Mouse (Mus musculus) midbrain, embryonic 15.5 days (tissue): ENCODE data around the gene Wdr45. TPM values are rescaled to one million over a fixed set of nuclear protein-coding genes. Genes with fewer than 3 reads are reported as not detected.

Experiments
- ATAC-seq: fragments of 200-750 bp; cut with Nextera tagmentation; replicated peaks from 2 replicates; pipeline ENCODE4 v1.8.0; 2017; ENCODE audit warnings: moderate TSS enrichment
- H3K27ac ChIP-seq: fragments of 300-500 bp; sonication (generic); 2 replicates; pipeline ENCODE4 v1.5.1; 2015; ENCODE audit warnings: mild to moderate bottlenecking, inconsistent platforms
- H3K27me3 ChIP-seq: fragments of 300-500 bp; sonication (generic); replicated peaks from 2 replicates; pipeline ENCODE4 v1.6.1; 2015; ENCODE audit warnings: inconsistent platforms
- H3K36me3 ChIP-seq: fragments of 300-500 bp; sonication (generic); replicated peaks from 2 replicates; pipeline ENCODE4 v1.6.1; 2015; ENCODE audit warnings: inconsistent platforms
- H3K4me1 ChIP-seq: fragments of 300-500 bp; sonication (generic); 2 replicates; pipeline ENCODE4 v1.6.1; 2015; ENCODE audit warnings: inconsistent platforms
- H3K4me2 ChIP-seq: fragments of 300-500 bp; sonication (generic); 2 replicates; pipeline ENCODE4 v1.6.1; 2015; ENCODE audit warnings: inconsistent platforms, mild to moderate bottlenecking, moderate library complexity
- H3K4me3 ChIP-seq: fragments of 300-500 bp; sonication (generic); 2 replicates; pipeline ENCODE4 v1.5.1; 2015; ENCODE audit warnings: mild to moderate bottlenecking, inconsistent platforms
- H3K9ac ChIP-seq: fragments of 300-500 bp; sonication (generic); 2 replicates; pipeline ENCODE4 v1.6.1; 2015; ENCODE audit warnings: mild to moderate bottlenecking, inconsistent platforms
- H3K9me3 ChIP-seq: fragments of 300-500 bp; sonication (generic); 2 replicates; pipeline ENCODE4 v1.6.1; 2016; ENCODE audit warnings: inconsistent platforms
- WGBS: fragments of 180-500 bp; shearing (Covaris S2); methylation state at CpG from one replicate; pipeline ENCODE4 v1.1.7; 2015; ENCODE audit warnings: mixed read lengths; 5-methylcytosine and 5-hydroxymethylcytosine counted together
- polyA plus RNA-seq: library from polyadenylated mRNA; unstranded; fragments of >200 nt; fragmentation: Nextera tagmentation; extraction: Ambion mirVana; gene quantifications from 2 replicates; pipeline ENCODE4 v1.2.1, GENCODE M21; 2015

Wdr45 gene
- polyA plus RNA-seq, 1 experiment from 2014 or later = 35.0 TPM

GRCm38 (mm10) chrX:7722691-7723090 lies 8.6 kb downstream of the Wdr45 start:
- Histone ChIP-seq H3K9me3 (no peaks in the 10 kb centered on the region), H3K4me2 (peak overlapping the region; percentile 63), H3K4me3 (peak overlapping the region; percentile 55), H3K36me3 (no peaks in the 10 kb centered on the region), H3K27me3 (no peaks in the 10 kb centered on the region), H3K9ac (peak overlapping the region; percentile 55), H3K4me1 (peaks cover 9% of the 10 kb centered on the region), H3K27ac (no peak overlapping the region)
- no peak for ATAC-seq
- 32% methylated on average over 4 of the region's 4 CpGs for WGBS

- H3K4me1 ChIP-seq = peaks cover 12% of the 10 kb centered on the region
- H3K9ac ChIP-seq = no peak overlapping the region
- no peaks in the 10 kb centered on the region for H3K27me3 ChIP-seq
- no peak overlapping the region for H3K4me3 ChIP-seq
- WGBS = 80% methylated on average over 7 of the region's 7 CpGs
- no peak overlapping the region for H3K27ac ChIP-seq
- no peaks in the 10 kb centered on the region for H3K9me3 ChIP-seq
- no peak overlapping the region for H3K4me2 ChIP-seq
- no peaks in the 10 kb centered on the region for H3K36me3 ChIP-seq
- no peak for ATAC-seq
These were observed 10.0 kb downstream of the Wdr45 start for GRCm38 (mm10) chrX:7724135-7724534.

GRCm38 (mm10) chrX:7725841-7726240 lies 11.7 kb downstream of the Wdr45 start:
- Histone ChIP-seq H3K4me2 (no peak overlapping the region), H3K36me3 (no peaks in the 10 kb centered on the region), H3K27ac (no peak overlapping the region), H3K4me1 (peaks cover 20% of the 10 kb centered on the region), H3K27me3 (no peaks in the 10 kb centered on the region), H3K9me3 (no peaks in the 10 kb centered on the region), H3K4me3 (no peak overlapping the region), H3K9ac (no peak overlapping the region)
- WGBS = 82% methylated on average over 12 of the region's 12 CpGs
- no peak for ATAC-seq

GRCm38 (mm10) chrX:7727176-7727575 lies 13.0 kb downstream of the Wdr45 start:
- no peak overlapping the region for H3K4me3 ChIP-seq
- no peaks in the 10 kb centered on the region for H3K27me3 ChIP-seq
- no peak overlapping the region for H3K9ac ChIP-seq
- WGBS = 92% methylated on average over 13 of the region's 13 CpGs
- no peak for ATAC-seq
- H3K4me2 ChIP-seq = no peak overlapping the region
- H3K4me1 ChIP-seq = peaks cover 17% of the 10 kb centered on the region
- H3K36me3 ChIP-seq = no peaks in the 10 kb centered on the region
- no peak overlapping the region for H3K27ac ChIP-seq
- no peaks in the 10 kb centered on the region for H3K9me3 ChIP-seq

- H3K9me3 ChIP-seq = no peaks in the 10 kb centered on the region
- H3K4me2 ChIP-seq = peak within 1 kb of the TSS; percentile 55
- peak within 1 kb of the TSS; percentile 51 for H3K4me3 ChIP-seq
- H3K9ac ChIP-seq = peak within 1 kb of the TSS; percentile 53
- 19% methylated on average over 42 of the region's 42 CpGs for WGBS
- ATAC-seq = peak; percentile 95
- no peaks in the 10 kb centered on the region for H3K27me3 ChIP-seq
- H3K4me1 ChIP-seq = peaks cover 11% of the 10 kb centered on the region
- peak within 1 kb of the TSS; percentile 83 for H3K27ac ChIP-seq
- no peaks in the 10 kb centered on the region for H3K36me3 ChIP-seq
These were observed 14.2 kb downstream of the Wdr45 start, which contains the start of gene Praf2 for GRCm38 (mm10) chrX:7728215-7728921. Praf2 (plus strand) TSS chrX:7728439.

- Histone ChIP-seq H3K9me3 (no peaks in the 10 kb centered on the region), H3K4me1 (peaks cover 11% of the 10 kb centered on the region), H3K27ac (peak overlapping the region; percentile 83), H3K4me3 (peak overlapping the region; percentile 51), H3K27me3 (no peaks in the 10 kb centered on the region), H3K36me3 (no peaks in the 10 kb centered on the region), H3K4me2 (peak overlapping the region; percentile 55), H3K9ac (peak overlapping the region; percentile 53)
- 32% methylated on average over 4 of the region's 4 CpGs for WGBS
- no peak; the same call in 1 of the 2 replicates for ATAC-seq
These were observed 14.8 kb downstream of the Wdr45 start for GRCm38 (mm10) chrX:7728922-7729265.

GRCm38 (mm10) chrX:7733571-7734156 lies 19.5 kb downstream of the Wdr45 start:
- no peaks in the 10 kb centered on the region for H3K9me3 ChIP-seq
- H3K9ac ChIP-seq = no peak overlapping the region
- ATAC-seq = no peak
- H3K4me2 ChIP-seq = no peak overlapping the region
- no peaks in the 10 kb centered on the region for H3K36me3 ChIP-seq
- H3K4me3 ChIP-seq = no peak overlapping the region
- WGBS = 40% methylated on average over 26 of the region's 26 CpGs
- no peak overlapping the region for H3K27ac ChIP-seq
- peaks cover 11% of the 10 kb centered on the region for H3K4me1 ChIP-seq
- no peaks in the 10 kb centered on the region for H3K27me3 ChIP-seq

GRCm38 (mm10) chrX:7739336-7740081 lies 25.4 kb downstream of the Wdr45 start:
- no peaks in the 10 kb centered on the region for H3K27me3 ChIP-seq
- no peak overlapping the region for H3K4me3 ChIP-seq
- ATAC-seq = no peak
- no peaks in the 10 kb centered on the region for H3K36me3 ChIP-seq
- H3K4me1 ChIP-seq = no peaks in the 10 kb centered on the region
- no peaks in the 10 kb centered on the region for H3K9me3 ChIP-seq
- WGBS = 67% methylated on average over 14 of the region's 14 CpGs
- H3K9ac ChIP-seq = no peak overlapping the region
- no peak overlapping the region for H3K27ac ChIP-seq
- H3K4me2 ChIP-seq = no peak overlapping the region

- Histone ChIP-seq H3K4me2 (no peak overlapping the region), H3K9ac (no peak overlapping the region), H3K27me3 (no peaks in the 10 kb centered on the region), H3K36me3 (no peaks in the 10 kb centered on the region), H3K27ac (no peak overlapping the region), H3K4me1 (no peaks in the 10 kb centered on the region), H3K9me3 (no peaks in the 10 kb centered on the region), H3K4me3 (no peak overlapping the region)
- no peak for ATAC-seq
- WGBS = 74% methylated on average over 10 of the region's 10 CpGs
These were observed 26.1 kb downstream of the Wdr45 start for GRCm38 (mm10) chrX:7740082-7740819.

GRCm38 (mm10) chrX:7741103-7741502 lies 27.0 kb downstream of the Wdr45 start:
- no peak overlapping the region for H3K27ac ChIP-seq
- ATAC-seq = no peak
- H3K4me3 ChIP-seq = no peak overlapping the region

GRCm38 (mm10) chrX:7743470-7743869 lies 29.3 kb downstream of the Wdr45 start:
- no peak overlapping the region for H3K27ac ChIP-seq
- no peak overlapping the region for H3K4me2 ChIP-seq
- H3K4me1 ChIP-seq = no peaks in the 10 kb centered on the region
- H3K9me3 ChIP-seq = no peaks in the 10 kb centered on the region
- no peak overlapping the region for H3K9ac ChIP-seq
- no peak overlapping the region for H3K4me3 ChIP-seq
- no peaks in the 10 kb centered on the region for H3K36me3 ChIP-seq
- no peaks in the 10 kb centered on the region for H3K27me3 ChIP-seq
- ATAC-seq = no peak
- WGBS = 53% methylated on average over 5 of the region's 5 CpGs

More at GRCm38 (mm10) chrX:7741103-7741502, 27.0 kb downstream of the Wdr45 start:
- 75% methylated on average over 5 of the region's 5 CpGs for WGBS
- Histone ChIP-seq H3K36me3 (no peaks in the 10 kb centered on the region), H3K4me1 (no peaks in the 10 kb centered on the region), H3K27me3 (no peaks in the 10 kb centered on the region), H3K4me2 (no peak overlapping the region), H3K9ac (no peak overlapping the region), H3K9me3 (no peaks in the 10 kb centered on the region)

GRCm38 (mm10) chrX:7744940-7745339 lies 30.8 kb downstream of the Wdr45 start:
- Histone ChIP-seq H3K4me1 (peaks cover 7% of the 10 kb centered on the region), H3K4me2 (no peak overlapping the region), H3K27me3 (no peaks in the 10 kb centered on the region), H3K36me3 (no peaks in the 10 kb centered on the region), H3K27ac (no peak overlapping the region), H3K9me3 (no peaks in the 10 kb centered on the region; the same call in 1 of the 2 replicates), H3K9ac (no peak overlapping the region), H3K4me3 (no peak overlapping the region)
- WGBS = 75% methylated on average over 1 of the region's 1 CpGs
- ATAC-seq = no peak
